Mouse (Mus musculus) G1E (cell line): ENCODE data around the gene Mrpl36. TPM values are rescaled to one million over a fixed set of nuclear protein-coding genes. Genes with fewer than 3 reads are reported as not detected.
A peak's percentile ranks its signal among the peaks of the same experiment; 100 is the strongest.

Experiments used
- ATAC-seq: 2 replicates; pipeline ENCODE4 v1.8.0; 2016; ENCODE audit warnings: mild to moderate bottlenecking; ENCODE audit not compliant: insufficient number of reproducible peaks, poor library complexity, low FRiP score, severe bottlenecking; ENCODE audit errors: extremely low read depth
- DNase-seq: peaks from one replicate; pipeline ENCODE4 v3.0.0; 2012; ENCODE audit warnings: low spot score
- H3K27me3 ChIP-seq: 2 replicates; pipeline ENCODE4 v1.6.1; 2012; ENCODE audit warnings: mild to moderate bottlenecking, low read length, inconsistent platforms; ENCODE audit not compliant: insufficient read depth
- H3K36me3 ChIP-seq: replicated peaks from 2 replicates; pipeline ENCODE3; 2012; ENCODE audit warnings: mild to moderate bottlenecking, inconsistent platforms
- H3K4me1 ChIP-seq: 2 replicates; pipeline ENCODE4 v1.6.1; 2012; ENCODE audit warnings: low read depth, low read length, inconsistent platforms, mixed read lengths; ENCODE audit not compliant: insufficient read depth
- H3K4me3 ChIP-seq: 2 replicates; pipeline ENCODE4 v1.5.1; 2012; ENCODE audit warnings: low read depth, mild to moderate bottlenecking, inconsistent platforms, low read length, moderate library complexity, mixed read lengths
- H3K9me3 ChIP-seq: replicated peaks from 2 replicates; pipeline ENCODE4 v1.6.1; 2012; ENCODE audit warnings: inconsistent platforms
- CTCF ChIP-seq: IDR thresholded peaks from 2 replicates; pipeline ENCODE4 v1.5.1; 2012; ENCODE audit warnings: low read depth, low read length, inconsistent platforms, mixed read lengths
- GATA1 ChIP-seq: IDR thresholded peaks from 2 replicates; pipeline ENCODE4 v1.6.1; 2012; ENCODE audit warnings: borderline replicate concordance, low read length, inconsistent platforms, mixed read lengths
- GATA2 ChIP-seq: IDR thresholded peaks from 2 replicates; pipeline ENCODE4 v1.6.1; 2012; ENCODE audit warnings: low read depth, low read length, inconsistent platforms, borderline replicate concordance
- POLR2AphosphoS5 ChIP-seq: IDR thresholded peaks from 2 replicates; pipeline ENCODE4 v1.6.1; 2012; ENCODE audit warnings: low read depth, low read length, inconsistent platforms; ENCODE audit not compliant: insufficient replicate concordance
- TAL1 ChIP-seq: conservative IDR thresholded peaks from 2 replicates; pipeline ENCODE4 v1.6.1; 2012; ENCODE audit warnings: low read depth, low read length, inconsistent platforms, mixed read lengths
- polyA plus RNA-seq: library from polyadenylated mRNA; stranded (reverse); fragments of >175 nt; gene quantifications from 2 replicates; pipeline ENCODE4 v1.2.3, GENCODE M21; 2012
- total RNA-seq, 2 experiments: library from RNA; stranded (forward) in 1 of 2; stranded (reverse) in 1 of 2; fragments of 200-1000 nt in 1 of 2; fragments of >200 nt in 1 of 2; fragmentation: Nextera tagmentation in 1 of 2; gene quantifications; 2 replicates each; pipeline ENCODE4 v1.2.3; 2014 to 2017

Mrpl36 gene
- total and polyA plus RNA-seq, 3 experiments, result 30.5 to 56.7 (median 37.3) TPM

DNA sequence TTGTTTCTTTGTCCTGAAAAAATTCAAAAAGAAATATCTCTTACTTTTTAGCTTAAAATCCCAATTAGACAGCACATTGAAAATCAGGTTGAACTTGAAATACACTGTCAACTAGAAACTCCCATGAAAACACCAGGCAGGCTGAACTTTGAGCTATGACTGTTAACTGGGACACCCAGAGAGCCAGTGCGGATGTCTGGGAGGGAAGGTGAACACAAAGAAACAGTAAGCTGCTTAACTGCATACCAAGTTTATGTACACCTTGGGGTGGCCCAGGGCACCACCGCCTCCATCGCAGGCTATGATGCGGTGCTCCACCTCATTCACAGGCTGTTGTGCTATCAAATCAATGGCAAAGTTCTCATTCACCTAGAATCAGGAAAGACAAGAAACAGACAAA, 8.3 kb upstream of the Mrpl36 start:
- TF ChIP-seq CTCF, result no peak
- no peak for TF ChIP-seq TAL1
- TF ChIP-seq GATA1, result no peak
- no peak for TF ChIP-seq POLR2AphosphoS5
- no peak for TF ChIP-seq GATA2
- Histone ChIP-seq H3K9me3 (peaks cover 23% of the 10 kb centered on the region), H3K36me3 (peaks cover 82% of the 10 kb centered on the region), H3K4me3 (no peak overlapping the region), H3K27me3 (no peaks in the 10 kb centered on the region), H3K4me1 (peaks cover 3% of the 10 kb centered on the region; the same call in 1 of the 2 replicates)
- DNase-seq, result no peak
- no peak for ATAC-seq

DNA sequence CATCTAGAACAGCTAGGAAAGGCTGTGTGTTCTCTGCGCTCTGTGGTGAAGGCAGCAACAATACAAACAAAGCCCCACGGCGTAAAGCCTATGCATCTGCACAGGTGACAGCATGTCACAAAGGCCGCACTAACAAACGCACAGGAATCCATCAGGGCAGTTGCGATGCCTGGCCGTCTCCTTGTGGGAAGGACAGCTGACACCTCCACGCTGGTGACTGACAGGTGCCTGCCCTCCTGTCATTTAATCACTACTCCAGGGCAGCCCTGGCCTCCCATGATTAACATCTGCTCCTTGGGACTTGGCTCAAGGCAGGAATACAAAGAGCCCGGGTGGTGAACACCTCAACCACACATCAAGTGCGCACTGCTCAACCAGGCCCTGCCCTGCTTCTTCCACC, 5.7 kb upstream of the Mrpl36 start:
- ATAC-seq (no peak), DNase-seq (no peak)
- Histone ChIP-seq H3K36me3 (peaks cover 86% of the 10 kb centered on the region), H3K4me1 (peaks cover 11% of the 10 kb centered on the region; the same call in 1 of the 2 replicates), H3K4me3 (no peak overlapping the region), H3K27me3 (no peaks in the 10 kb centered on the region), H3K9me3 (peaks cover 32% of the 10 kb centered on the region)
- TF ChIP-seq POLR2AphosphoS5 (no peak), GATA1 (no peak), TAL1 (no peak)

DNA sequence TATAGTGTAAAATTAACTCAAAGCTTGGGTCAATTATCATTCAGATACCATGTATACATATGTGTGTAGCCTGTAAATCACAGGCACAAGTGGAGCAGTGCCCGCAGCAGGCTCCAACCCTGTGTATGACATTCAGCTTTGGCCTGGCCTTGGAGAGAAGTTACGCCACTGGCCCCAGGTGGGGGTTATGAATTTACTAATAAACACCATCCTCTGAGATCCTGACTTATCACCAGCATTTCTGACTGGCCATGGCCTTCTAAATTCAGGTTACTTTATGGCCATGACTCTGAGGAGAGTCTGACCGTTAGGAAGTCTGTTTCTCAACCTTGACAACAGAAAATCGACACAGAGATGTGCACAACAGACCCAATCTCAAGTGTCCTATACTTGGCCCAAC, 4.9 kb upstream of the Mrpl36 start:
- Histone ChIP-seq H3K27me3 (no peaks in the 10 kb centered on the region), H3K36me3 (peaks cover 81% of the 10 kb centered on the region), H3K9me3 (peaks cover 32% of the 10 kb centered on the region), H3K4me1 (peaks cover 11% of the 10 kb centered on the region; the same call in 1 of the 2 replicates), H3K4me3 (no peak overlapping the region)
- no peak for ATAC-seq
- no peak for DNase-seq
- TF ChIP-seq GATA1, result no peak
- TF ChIP-seq POLR2AphosphoS5, result no peak
- TF ChIP-seq TAL1, result no peak
- TF ChIP-seq CTCF, result no peak

DNA sequence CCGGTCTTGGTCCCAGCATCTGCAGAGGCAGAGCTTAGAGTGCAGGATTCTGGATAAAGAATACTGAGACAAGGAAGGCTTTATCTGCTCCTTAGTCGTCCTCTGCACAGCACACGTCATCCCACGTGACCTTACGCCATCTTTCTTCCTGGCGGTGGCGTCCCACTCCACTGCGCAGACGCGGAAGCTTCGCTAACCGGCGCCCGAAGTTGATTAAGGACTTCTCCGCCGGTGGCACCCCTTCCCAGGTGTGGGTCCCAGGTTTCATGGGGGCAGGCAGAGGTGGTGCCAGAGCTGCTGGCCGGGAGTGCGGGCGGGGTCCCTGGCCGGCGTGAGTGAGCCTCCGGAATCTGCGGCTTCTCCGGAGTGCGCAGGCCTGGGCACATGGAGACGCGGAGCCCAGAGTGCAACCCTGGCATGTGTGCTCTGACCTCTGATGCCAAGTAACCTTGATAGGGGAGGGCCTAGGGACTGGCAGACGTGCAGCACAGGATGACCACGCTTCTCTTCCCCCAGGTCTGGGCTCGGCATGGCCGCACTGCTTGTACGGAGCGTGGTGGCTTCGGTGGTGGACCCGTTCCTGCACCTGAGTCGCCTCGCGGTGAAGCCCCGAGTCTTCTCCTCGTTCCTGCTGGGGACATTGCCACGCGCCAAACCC, 2.7 kb downstream of the Mrpl36 start:
- H3K4me3 ChIP-seq, result peak overlapping the region; percentile 83
- ATAC-seq (peak; percentile 47; the same call in 1 of the 2 replicates), DNase-seq (peak; percentile 45)
- peaks cover 22% of the 10 kb centered on the region for H3K9me3 ChIP-seq
- peaks cover 25% of the 10 kb centered on the region for H3K36me3 ChIP-seq
- peaks cover 20% of the 10 kb centered on the region for H3K4me1 ChIP-seq
- TF ChIP-seq TAL1, result no peak
- no peak for TF ChIP-seq POLR2AphosphoS5
- H3K27me3 ChIP-seq, result no peaks in the 10 kb centered on the region

DNA sequence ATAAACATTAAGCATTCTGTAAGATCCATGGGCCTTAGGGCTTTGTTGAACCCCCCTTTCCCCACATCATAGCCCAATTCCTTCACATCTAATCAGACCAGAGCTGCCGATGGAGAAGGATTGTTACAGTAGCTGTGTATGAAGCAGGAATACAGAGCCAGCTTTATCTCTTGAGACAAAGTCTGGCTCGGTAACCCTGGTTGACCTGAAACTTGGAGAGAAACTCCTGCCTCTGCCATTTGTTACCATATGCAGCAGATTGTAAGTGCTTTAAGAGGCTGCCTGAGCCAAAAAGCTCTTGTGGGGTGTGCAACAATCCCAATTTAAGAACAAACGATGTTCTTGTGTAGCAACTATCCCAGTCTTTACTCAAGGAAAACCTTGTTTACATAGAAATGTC, 3.4 kb downstream of the Mrpl36 start:
- Histone ChIP-seq H3K36me3 (peaks cover 18% of the 10 kb centered on the region), H3K9me3 (peaks cover 20% of the 10 kb centered on the region), H3K4me3 (peak overlapping the region; percentile 83), H3K4me1 (peaks cover 18% of the 10 kb centered on the region), H3K27me3 (no peaks in the 10 kb centered on the region)
- DNase-seq (no peak), ATAC-seq (no peak)
- TF ChIP-seq GATA1, result no peak
- TF ChIP-seq POLR2AphosphoS5, result no peak
- no peak for TF ChIP-seq TAL1
- TF ChIP-seq GATA2, result no peak
- no peak for TF ChIP-seq CTCF

DNA sequence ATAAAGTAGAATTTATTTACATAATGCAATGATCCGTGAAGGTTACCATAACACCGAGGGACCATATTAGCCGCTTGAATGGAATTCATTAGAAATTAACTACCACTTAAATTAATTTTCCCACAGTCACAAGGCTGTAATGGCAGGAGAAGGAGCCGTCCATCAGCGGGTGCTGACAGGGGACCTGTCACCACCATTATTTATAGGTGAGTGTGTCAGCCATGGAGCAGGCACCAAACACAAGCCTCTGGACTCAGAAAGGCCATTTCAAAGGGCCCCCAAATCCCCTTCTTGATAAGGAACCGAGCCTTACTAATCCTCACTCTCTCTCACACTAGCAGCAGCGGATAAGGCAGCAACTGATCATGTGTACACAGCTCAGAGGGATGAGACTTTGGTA, 8.4 kb downstream of the Mrpl36 start:
- DNase-seq, result no peak
- no peak overlapping the region for H3K4me3 ChIP-seq
- no peaks in the 10 kb centered on the region for H3K27me3 ChIP-seq
- no peak for TF ChIP-seq TAL1
- no peak for TF ChIP-seq POLR2AphosphoS5
- no peak for TF ChIP-seq GATA1
- no peak for TF ChIP-seq GATA2
- no peak for TF ChIP-seq CTCF
- H3K36me3 ChIP-seq, result peaks cover 18% of the 10 kb centered on the region
- peaks cover 6% of the 10 kb centered on the region; the same call in 1 of the 2 replicates for H3K4me1 ChIP-seq
- ATAC-seq, result no peak
- peaks cover 26% of the 10 kb centered on the region for H3K9me3 ChIP-seq
